Mouse (Mus musculus) myocyte (in vitro differentiated cells): Measurements from ENCODE around the gene Uba5. TPM values are rescaled to one million over a fixed set of nuclear protein-coding genes. Genes with fewer than 3 reads are reported as not detected.
A peak's percentile ranks its signal among the peaks of the same experiment; 100 is the strongest.

ENCODE experiments used
- H3K27me3 ChIP-seq: one replicate; pipeline ENCODE4 v1.6.1; 2011; ENCODE audit not compliant: control insufficient read depth, insufficient read depth, insufficient read length
- H3K36me3 ChIP-seq: one replicate; pipeline ENCODE4 v1.6.1; 2011; ENCODE audit not compliant: control insufficient read depth, insufficient read depth
- H3K4me2 ChIP-seq: one replicate; pipeline ENCODE4 v1.6.1; 2011; ENCODE audit warnings: low read depth, control low read depth
- H3K4me3 ChIP-seq: one replicate; pipeline ENCODE4 v1.5.1; 2011; ENCODE audit warnings: mild to moderate bottlenecking, control low read depth, moderate library complexity
- H3K79me2 ChIP-seq: one replicate; pipeline ENCODE4 v1.6.1; 2011; ENCODE audit not compliant: control insufficient read depth, insufficient read depth
- H3ac ChIP-seq: one replicate; pipeline ENCODE4 v1.6.1; 2011; ENCODE audit not compliant: control insufficient read depth, insufficient read length
- CEBPB ChIP-seq: IDR thresholded peaks from 2 replicates; pipeline ENCODE4 v1.6.1; 2011; ENCODE audit warnings: mild to moderate bottlenecking, moderate library complexity; ENCODE audit not compliant: poor library complexity, insufficient read depth, severe bottlenecking
- E2F4 ChIP-seq: IDR thresholded peaks from one replicate; pipeline ENCODE4 v1.6.1; 2011; ENCODE audit warnings: mild to moderate bottlenecking, control low read depth, moderate library complexity; ENCODE audit not compliant: insufficient read depth
- MAX ChIP-seq: IDR thresholded peaks from one replicate; pipeline ENCODE4 v1.6.1; 2011; ENCODE audit warnings: low read depth, mild to moderate bottlenecking, control low read depth
- MYOD1 ChIP-seq, 3 experiments: IDR thresholded peaks; one replicate each; pipeline ENCODE4 v1.6.1; 2011; ENCODE audit warnings: control low read depth in 2 of 3, low read depth in 2 of 3, mild to moderate bottlenecking in 2 of 3, moderate library complexity in 1 of 3; ENCODE audit not compliant: insufficient read length in 2 of 3, control insufficient read depth in 1 of 3
- MYOG ChIP-seq, 3 experiments: IDR thresholded peaks; one replicate each; pipeline ENCODE4 v1.6.1; 2011; ENCODE audit warnings: control low read depth in 2 of 3, low read depth in 2 of 3, mild to moderate bottlenecking in 2 of 3; ENCODE audit not compliant: insufficient read length in 2 of 3, control insufficient read depth in 1 of 3, insufficient read depth in 1 of 3
- POLR2A ChIP-seq: IDR thresholded peaks from one replicate; pipeline ENCODE4 v1.6.1; 2011; ENCODE audit warnings: low read depth, mild to moderate bottlenecking, control low read depth, moderate library complexity; ENCODE audit not compliant: insufficient read length
- POLR2AphosphoS2 ChIP-seq: IDR thresholded peaks from one replicate; pipeline ENCODE4 v1.6.1; 2011; ENCODE audit warnings: low read depth, control low read depth; ENCODE audit not compliant: insufficient read length
- REST ChIP-seq: IDR thresholded peaks from one replicate; pipeline ENCODE4 v1.6.1; 2011; ENCODE audit warnings: mild to moderate bottlenecking, control low read depth, moderate library complexity; ENCODE audit not compliant: insufficient read depth, insufficient read length
- SRF ChIP-seq: IDR thresholded peaks from one replicate; pipeline ENCODE4 v1.6.1; 2011; ENCODE audit warnings: low read depth; ENCODE audit not compliant: control insufficient read depth, insufficient read length
- TCF12 ChIP-seq: IDR thresholded peaks from one replicate; pipeline ENCODE4 v1.6.1; 2011; ENCODE audit warnings: mild to moderate bottlenecking, control low read depth; ENCODE audit not compliant: poor library complexity, insufficient read depth, severe bottlenecking
- TCF3 ChIP-seq: IDR thresholded peaks from one replicate; pipeline ENCODE4 v1.6.1; 2011; ENCODE audit warnings: low read depth, control low read depth; ENCODE audit not compliant: insufficient read length
- USF1 ChIP-seq: IDR thresholded peaks from one replicate; pipeline ENCODE4 v1.6.1; 2011; ENCODE audit warnings: low read depth, mild to moderate bottlenecking, control low read depth, moderate library complexity
- polyA plus RNA-seq: library from polyadenylated mRNA; unstranded; fragments of >200 nt; fragmentation: generic; extraction: Trizol; gene quantifications from one replicate; pipeline ENCODE4 v1.2.1, GENCODE M21; 2012; ENCODE audit warnings: missing spikeins

The Uba5 gene
- polyA plus RNA-seq, result 20.5 TPM

- peak within 1 kb of the TSS; percentile 95 for H3K4me2 ChIP-seq
- peaks cover 9% of the 10 kb centered on the region for H3K36me3 ChIP-seq
- peak within 1 kb of the TSS; percentile 76 for H3ac ChIP-seq
- no peaks in the 10 kb centered on the region for H3K27me3 ChIP-seq
- peak within 1 kb of the TSS; percentile 68 for H3K4me3 ChIP-seq
- H3K79me2 ChIP-seq, result peaks cover 16% of the 10 kb centered on the region
- TF ChIP-seq SRF, result no peak
- no peak for TF ChIP-seq USF1
- no peak for TF ChIP-seq REST
- TF ChIP-seq TCF3, result no peak
- TF ChIP-seq MAX, result no peak
- no peak for TF ChIP-seq MYOD1 (IDR thresholded peaks at IDR 0.05; ENCODE audit: control insufficient read depth in 1 of 3, insufficient read length in 2 of 3, low read depth in 2 of 3)
- TF ChIP-seq E2F4, result no peak
- peak; percentile 63 for TF ChIP-seq POLR2AphosphoS2
- peak; percentile 72 for TF ChIP-seq POLR2A
- TF ChIP-seq TCF12, result no peak
Measured at GRCm38 (mm10) chr9:104062430-104063243, at the start of gene Uba5. Uba5 (minus strand) TSS chr9:104063134.

DNA sequence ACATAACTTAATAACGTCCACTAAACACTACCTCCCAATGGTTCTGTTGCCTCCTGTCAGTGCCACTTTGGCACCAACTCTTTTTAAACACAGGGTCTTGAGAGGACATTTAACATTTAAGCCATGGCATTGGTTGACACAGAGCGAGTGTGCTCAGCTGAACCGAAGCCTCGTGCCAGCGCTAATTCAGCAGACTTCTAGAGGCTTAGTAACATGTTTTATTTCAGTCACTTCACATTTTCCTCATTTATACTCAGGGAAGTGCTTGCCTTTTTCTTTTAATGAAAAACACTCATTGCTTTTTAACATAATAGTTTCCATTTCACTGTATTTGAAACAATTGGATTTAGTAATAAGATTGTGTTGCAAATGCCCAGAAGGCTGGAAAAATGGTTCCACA is 46.2 kb upstream of the Uba5 start:
- TF ChIP-seq REST (no peak), MYOD1 (IDR thresholded peaks at IDR 0.05; ENCODE audit: control insufficient read depth in 1 of 3, insufficient read length in 2 of 3, low read depth in 2 of 3) (no peak), POLR2A (no peak), TCF12 (no peak), CEBPB (no peak), TCF3 (no peak), SRF (no peak), MYOG (IDR thresholded peaks at IDR 0.05; ENCODE audit: control insufficient read depth in 1 of 3, insufficient read depth in 1 of 3, insufficient read length in 2 of 3, low read depth in 2 of 3) (no peak), E2F4 (no peak), POLR2AphosphoS2 (no peak), USF1 (no peak), MAX (no peak)
- H3K36me3 ChIP-seq, result no peaks in the 10 kb centered on the region
- H3K4me3 ChIP-seq, result no peak overlapping the region
- H3ac ChIP-seq, result no peak overlapping the region
- H3K79me2 ChIP-seq, result no peaks in the 10 kb centered on the region
- H3K27me3 ChIP-seq, result no peaks in the 10 kb centered on the region
- no peak overlapping the region for H3K4me2 ChIP-seq

DNA sequence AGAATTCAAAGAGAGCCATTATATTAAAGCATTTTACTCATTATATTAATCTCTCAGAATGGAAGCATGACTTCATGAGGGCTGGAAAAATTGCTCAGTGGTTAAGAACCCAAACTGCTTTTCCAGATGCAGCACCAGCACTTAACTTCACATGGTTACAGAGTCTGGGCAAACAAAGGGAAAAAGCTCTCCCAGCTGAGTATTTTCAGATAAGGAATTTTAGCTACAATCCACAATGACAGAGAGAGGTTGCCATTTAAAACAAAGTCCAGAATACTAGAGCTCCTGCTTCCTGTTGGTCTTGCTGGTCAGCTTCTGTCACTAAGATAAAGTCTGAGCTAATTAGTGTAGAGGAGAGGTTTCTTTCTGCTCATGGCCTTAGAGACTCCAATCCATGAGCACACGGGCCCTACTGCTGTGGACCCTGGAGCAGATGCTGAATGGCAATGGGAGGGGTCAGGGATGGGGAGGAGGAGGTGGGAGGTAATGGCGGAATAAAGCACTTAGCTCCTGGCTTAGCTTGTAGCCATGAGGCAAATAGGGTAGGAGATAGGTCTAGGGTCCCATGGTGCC is 45.7 kb upstream of the Uba5 start:
- no peak overlapping the region for H3K4me3 ChIP-seq
- TF ChIP-seq POLR2AphosphoS2 (no peak), MAX (no peak), MYOG (IDR thresholded peaks at IDR 0.05; ENCODE audit: control insufficient read depth in 1 of 3, insufficient read depth in 1 of 3, insufficient read length in 2 of 3, low read depth in 2 of 3) (no peak), CEBPB (no peak), E2F4 (no peak), SRF (no peak), POLR2A (no peak), MYOD1 (IDR thresholded peaks at IDR 0.05; ENCODE audit: control insufficient read depth in 1 of 3, insufficient read length in 2 of 3, low read depth in 2 of 3) (no peak), REST (no peak), USF1 (no peak), TCF3 (no peak), TCF12 (no peak)
- H3K27me3 ChIP-seq, result no peaks in the 10 kb centered on the region
- H3K36me3 ChIP-seq, result no peaks in the 10 kb centered on the region
- H3K4me2 ChIP-seq, result no peak overlapping the region
- H3K79me2 ChIP-seq, result no peaks in the 10 kb centered on the region
- no peak overlapping the region for H3ac ChIP-seq

DNA sequence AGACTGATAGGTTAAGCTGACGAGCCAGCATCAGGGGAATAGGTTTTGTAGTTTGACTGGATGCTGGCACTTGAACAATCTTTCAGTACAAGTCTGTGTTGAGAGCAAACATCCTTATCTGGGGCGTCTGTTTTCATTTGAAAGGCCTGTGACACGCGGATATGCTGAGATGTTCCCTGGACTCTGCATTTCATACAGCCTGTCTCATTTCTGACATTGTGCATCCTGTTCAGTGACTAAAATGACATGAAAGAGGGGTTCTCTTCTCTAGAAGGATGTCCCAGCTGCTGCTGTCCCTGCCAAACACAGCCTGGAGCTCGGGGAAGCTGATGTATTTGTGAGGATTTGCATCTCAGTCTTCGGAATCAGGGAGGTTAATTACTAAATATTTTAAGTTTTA is 44.5 kb upstream of the Uba5 start:
- no peaks in the 10 kb centered on the region for H3K27me3 ChIP-seq
- TF ChIP-seq REST, result no peak
- no peak for TF ChIP-seq USF1
- no peak for TF ChIP-seq E2F4
- no peak for TF ChIP-seq SRF
- no peak for TF ChIP-seq POLR2A
- no peak for TF ChIP-seq MAX
- no peak for TF ChIP-seq MYOD1 (IDR thresholded peaks at IDR 0.05; ENCODE audit: control insufficient read depth in 1 of 3, insufficient read length in 2 of 3, low read depth in 2 of 3)
- no peak for TF ChIP-seq CEBPB
- TF ChIP-seq MYOG (IDR thresholded peaks at IDR 0.05; ENCODE audit: control insufficient read depth in 1 of 3, insufficient read depth in 1 of 3, insufficient read length in 2 of 3, low read depth in 2 of 3), result no peak
- no peak for TF ChIP-seq POLR2AphosphoS2
- no peaks in the 10 kb centered on the region for H3K79me2 ChIP-seq
- no peak overlapping the region for H3K4me2 ChIP-seq
- H3ac ChIP-seq, result no peak overlapping the region
- no peak overlapping the region for H3K4me3 ChIP-seq
- no peaks in the 10 kb centered on the region for H3K36me3 ChIP-seq
